14 mouse cellular contexts compared by ENCODE assay signal in genomic region chr4:106144351-106145116, GRCm38 (mm10).
DNase-seq lines count a peak whose midpoint lies in the region; ATAC-seq and TF ChIP-seq lines count a peak whose summit lies in the region.
"Had no signal": no experiment of that assay in that cellular context is flagged by ENCODE, and none has a peak within 500 bp of the region (broad histone marks: within the 10 kb centered on the region; RNA-seq: fewer than 3 reads in every experiment).

No protein-coding gene starts in this region.

- H3K9me3 ChIP-seq in embryonic facial prominence, embryonic 15.5 days (replicated peaks) = no peaks in the 10 kb centered on the region
- H3K9me3 ChIP-seq: hindbrain, embryonic 13.5 days; liver, embryonic 15.5 days had no signal

- no peaks in the 10 kb centered on the region for H3K27me3 ChIP-seq in liver, adult 2 months (ENCODE audit: control insufficient read depth, insufficient read depth, low read length)
- H3K27me3 ChIP-seq in embryonic facial prominence, embryonic 15.5 days = no peaks in the 10 kb centered on the region
- H3K27me3 ChIP-seq: hindbrain, embryonic 13.5 days; liver, embryonic 15.5 days; megakaryocyte, embryonic 14.5 days had no signal

- no peaks in the 10 kb centered on the region for H3K36me3 ChIP-seq in liver, adult 2 months (ENCODE audit: control insufficient read depth, insufficient read depth, low read length)
- no peaks in the 10 kb centered on the region for H3K36me3 ChIP-seq in embryonic facial prominence, embryonic 15.5 days
- H3K36me3 ChIP-seq: hindbrain, embryonic 13.5 days; liver, embryonic 15.5 days had no signal

- TF ChIP-seq CTCF in liver, adult 2 months (IDR thresholded peaks at IDR 0.05; ENCODE audit: low read depth, low read length) = no peak

- H3K4me2 ChIP-seq in embryonic facial prominence, embryonic 15.5 days (replicated peaks) = no peak overlapping the region
- H3K4me2 ChIP-seq: hindbrain, embryonic 13.5 days; liver, embryonic 15.5 days had no signal

- 80% methylated on average over 7 of the region's 7 CpGs for WGBS in liver, adult 2 months
- WGBS in embryonic facial prominence, embryonic 15.5 days = 48% methylated on average over 7 of the region's 7 CpGs

- peak; percentile 20 for DNase-seq in gastrocnemius, postnatal 14 days
- DNase-seq in gastrocnemius, adult 18-20 months (ENCODE audit: low spot score) = no peak
- DNase-seq in liver, adult 2 months (ENCODE audit: extremely low read depth, low read depth, low spot score) = peak; percentile 51
- DNase-seq in liver (no peak), adipocyte (ENCODE audit: low spot score) (peak; percentile 94)
- DNase-seq in layer of hippocampus, postnatal 25 days (ENCODE audit: extremely low spot score in 1 of 2, low spot score in 1 of 2) = no peak
- DNase-seq: heart, adult 18-20 months; right cerebral cortex, postnatal 14 days; thymus, adult 2 months had no signal

- no peaks in the 10 kb centered on the region for H3K4me1 ChIP-seq in liver, adult 2 months (ENCODE audit: control insufficient read depth, insufficient read depth, low read length)
- peaks cover 29% of the 10 kb centered on the region for H3K4me1 ChIP-seq in embryonic facial prominence, embryonic 15.5 days
- H3K4me1 ChIP-seq: hindbrain, embryonic 13.5 days; liver, embryonic 15.5 days; megakaryocyte, embryonic 14.5 days had no signal

- intact Hi-C loops in gastrocnemius, postnatal 14 days (cut with DNase I; ENCODE audit: low total_unique reads) = no loop called here

- ATAC-seq in embryonic facial prominence, embryonic 15.5 days (ENCODE audit: insufficient number of reproducible peaks, low FRiP score, low TSS enrichment, low read depth) = peak; percentile 77

- no peak overlapping the region for H3K9ac ChIP-seq in liver, adult 2 months (ENCODE audit: low read depth, low read length)
- H3K9ac ChIP-seq in embryonic facial prominence, embryonic 15.5 days = no peak overlapping the region
- H3K9ac ChIP-seq: hindbrain, embryonic 13.5 days; liver, embryonic 15.5 days had no signal

- H3K79me2 ChIP-seq in liver, adult 2 months (ENCODE audit: control insufficient read depth, insufficient read depth, low read length) = no peaks in the 10 kb centered on the region

- no peak for TF ChIP-seq POLR2A in liver, adult 2 months (IDR thresholded peaks at IDR 0.05; ENCODE audit: extremely low read depth, insufficient read depth, low read length)

- H3K4me3 ChIP-seq in liver, adult 2 months (ENCODE audit: insufficient read depth, low read depth, low read length) = no peak overlapping the region
- H3K4me3 ChIP-seq in embryonic facial prominence, embryonic 15.5 days (replicated peaks) = no peak overlapping the region
- H3K4me3 ChIP-seq: hindbrain, embryonic 13.5 days; liver, embryonic 15.5 days; megakaryocyte, embryonic 14.5 days; myocyte had no signal

- no peak overlapping the region for H3K27ac ChIP-seq in liver, adult 2 months (replicated peaks; ENCODE audit: insufficient read depth, low read depth, low read length)
- H3K27ac ChIP-seq in embryonic facial prominence, embryonic 15.5 days (replicated peaks) = peak overlapping the region; percentile 75
- H3K27ac ChIP-seq: hindbrain, embryonic 13.5 days; liver, embryonic 15.5 days had no signal

Comparison
In these comparisons a context has a peak if more than half of its experiments do, and no peak if none do; other contexts are left out.
1. DNase-seq: peak in gastrocnemius, postnatal 14 days (single experiment), liver, adult 2 months (single experiment) and adipocyte (single experiment); none in gastrocnemius, adult 18-20 months (single experiment), liver (single experiment) and layer of hippocampus, postnatal 25 days (0 of 2).